17 mouse cellular contexts compared by ENCODE assay signal in genomic region chr11:45349331-45349730, GRCm38 (mm10).
"Had no signal": no experiment of that assay in that cellular context is flagged by ENCODE, and none has a peak within 500 bp of the region (broad histone marks: within the 10 kb centered on the region; RNA-seq: fewer than 3 reads in every experiment).

No protein-coding gene starts in this region.

- H3K4me2 ChIP-seq: intestine, embryonic 15.5 days; kidney, embryonic 15.5 days; lung, embryonic 15.5 days; midbrain, embryonic 11.5 days had no signal

- H3K36me3 ChIP-seq: intestine, embryonic 15.5 days; kidney, embryonic 15.5 days; lung, embryonic 15.5 days had no signal

- H3K27ac ChIP-seq: intestine, embryonic 15.5 days; kidney, embryonic 15.5 days; liver, embryonic 14.5 days; lung, embryonic 15.5 days; stomach, postnatal 0 days had no signal

- H3K9ac ChIP-seq: intestine, embryonic 15.5 days; kidney, embryonic 15.5 days; liver, embryonic 14.5 days; lung, embryonic 15.5 days had no signal

- H3K4me3 ChIP-seq: intestine, embryonic 15.5 days; kidney, embryonic 15.5 days; lung, embryonic 15.5 days had no signal

- DNase-seq: kidney, adult 11 months; kidney, adult 8-10 months; kidney, postnatal 10 days; kidney, postnatal 36 days; lung, adult 18-20 months; lung, postnatal 4 days; midbrain, embryonic 14.5 days; right cerebral cortex, postnatal 25 days; thymus, adult 2 months; thymus, postnatal 14 days; thymus, postnatal 4 days had no signal

- H3K27me3 ChIP-seq: intestine, embryonic 15.5 days; kidney, embryonic 15.5 days; lung, embryonic 15.5 days had no signal

- H3K4me1 ChIP-seq: intestine, embryonic 15.5 days; kidney, embryonic 15.5 days; lung, embryonic 15.5 days had no signal

- H3K9me3 ChIP-seq: intestine, embryonic 15.5 days; kidney, embryonic 15.5 days; lung, embryonic 15.5 days had no signal

- ATAC-seq: intestine, embryonic 15.5 days had no signal
